Mouse (Mus musculus) MEL-GATA-1-ER (cell line): ENCODE data around the gene Fhit.

Experiments
- DNase-seq: peaks from one replicate; pipeline ENCODE4 v3.0.0-alpha.2; 2012; ENCODE audit warnings: low read depth; ENCODE audit errors: extremely low read depth

Gene Fhit

DNA sequence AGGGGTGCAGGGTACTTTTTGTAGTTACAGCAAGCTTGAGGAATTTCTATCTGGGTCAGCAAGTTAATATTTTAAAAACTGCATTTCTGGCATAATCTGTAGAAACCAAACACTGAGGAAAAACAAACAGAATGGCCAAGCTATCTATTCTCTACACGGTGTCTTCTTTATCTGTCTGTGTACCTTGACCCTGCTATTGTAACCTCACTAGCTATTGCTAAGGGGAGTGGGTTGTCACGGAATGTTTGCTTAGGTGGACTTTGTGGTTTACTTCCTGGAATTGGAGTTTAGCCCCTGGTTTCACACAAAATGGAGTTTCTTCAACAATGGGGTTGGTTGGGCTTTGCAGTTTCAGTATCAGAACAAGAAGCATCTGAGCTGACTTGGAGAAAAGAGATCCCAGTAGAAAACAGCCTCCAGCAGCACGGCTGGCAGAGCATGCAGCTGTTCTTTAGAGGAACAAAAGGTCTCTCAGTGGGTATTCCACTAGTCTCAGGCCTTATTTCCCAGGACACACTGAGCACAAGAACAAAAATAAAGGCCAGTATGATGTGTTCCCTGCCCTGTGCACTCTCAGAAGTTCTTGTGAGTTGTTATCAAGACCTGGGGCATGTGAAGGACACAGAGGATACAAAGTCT, 1540.8 kb downstream of the Fhit start:
- DNase-seq = no peak

DNA sequence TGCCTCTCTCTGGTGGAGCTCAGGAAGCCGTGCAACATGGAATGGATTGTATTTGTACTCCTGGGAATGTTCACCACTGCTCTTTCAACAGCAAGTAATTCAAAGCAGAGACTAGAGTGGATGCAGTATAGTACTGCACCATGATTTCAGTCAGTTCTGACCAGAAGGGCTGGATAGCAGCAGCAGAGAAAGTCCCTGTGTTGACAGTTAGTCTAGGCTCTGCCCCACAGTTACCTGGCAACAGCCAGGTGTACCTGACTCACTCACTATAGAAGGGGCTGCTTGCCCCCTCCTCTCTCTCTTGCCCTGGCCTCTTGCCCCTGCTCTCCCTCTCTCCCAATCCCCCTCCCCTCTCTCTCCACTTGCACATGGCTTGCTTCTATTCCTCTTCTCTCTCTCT, 1542.0 kb downstream of the Fhit start:
- DNase-seq = no peak

DNA sequence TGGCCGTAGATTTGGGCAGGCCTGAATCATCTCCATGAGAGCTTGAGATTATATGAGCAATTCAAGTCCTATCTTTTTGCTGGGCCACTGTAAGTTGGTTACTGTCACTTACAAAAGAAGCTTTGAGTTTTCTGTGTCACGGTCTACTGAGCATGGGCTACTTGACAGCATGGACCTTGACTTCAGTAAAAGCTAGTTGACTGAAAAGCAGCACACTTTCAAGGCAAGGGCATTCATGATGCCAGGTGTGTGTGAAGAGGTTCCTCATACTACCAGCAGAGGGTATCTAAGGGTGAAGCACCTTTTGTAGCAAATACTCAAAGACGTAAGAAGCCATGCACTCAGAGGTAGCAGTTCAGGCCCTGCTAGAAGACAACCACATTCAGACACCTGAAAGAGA, 1548.7 kb downstream of the Fhit start:
- no peak for DNase-seq

DNA sequence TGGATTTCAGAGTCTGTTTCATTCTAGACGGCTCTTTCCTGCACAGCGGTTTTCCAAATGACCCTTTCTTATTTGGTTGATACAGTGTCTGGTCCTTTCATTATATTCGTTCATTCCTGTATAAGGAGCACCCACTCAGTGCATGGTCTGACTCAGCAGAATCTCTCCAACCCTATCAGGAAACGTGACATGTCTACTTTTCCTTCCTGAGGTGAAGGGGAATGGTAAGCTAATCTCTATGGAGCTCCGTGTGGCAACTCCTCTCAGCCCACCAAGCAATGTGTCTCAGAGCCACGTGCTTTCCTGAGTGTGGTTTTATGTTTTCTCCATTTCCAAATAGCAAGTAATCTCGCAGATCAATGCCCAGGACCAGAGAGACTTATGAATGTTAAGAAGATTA, 1552.7 kb downstream of the Fhit start:
- DNase-seq = no peak

DNA sequence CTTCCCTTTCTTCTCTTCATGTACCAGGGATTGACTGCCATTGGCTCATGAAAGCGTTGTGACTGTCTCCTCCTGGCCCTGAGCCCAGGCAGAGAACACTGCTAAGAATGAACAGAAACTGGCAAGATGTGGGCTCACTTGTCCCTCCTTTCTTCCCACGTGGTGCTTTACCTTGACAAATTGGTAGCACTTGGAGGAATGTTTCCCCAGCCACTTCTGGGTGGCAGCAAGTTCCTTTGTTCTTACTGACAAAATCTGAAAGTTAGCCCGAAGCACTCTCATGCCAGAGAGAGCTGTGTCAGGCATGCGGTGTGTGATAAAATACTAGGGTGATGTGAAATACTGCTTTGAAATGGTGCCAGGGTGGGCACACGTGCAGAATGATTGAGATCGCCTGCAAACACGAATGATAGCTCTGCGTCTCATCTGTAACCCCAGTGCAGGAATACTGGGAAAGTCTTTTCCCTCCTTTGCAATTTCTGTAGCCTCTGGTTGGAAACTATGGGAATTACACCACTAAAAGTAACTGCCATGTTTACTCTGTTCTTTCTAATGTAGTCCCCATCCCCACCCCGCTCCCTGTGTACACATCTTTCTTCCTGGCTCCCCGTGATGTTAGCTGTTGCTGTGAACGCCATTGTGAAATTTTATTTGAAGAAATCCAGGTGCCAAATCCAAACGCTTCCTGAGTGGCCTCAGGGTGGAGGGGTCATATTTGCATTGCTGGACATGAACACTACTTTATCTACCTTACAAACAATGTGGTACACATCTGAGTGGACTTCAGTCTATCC, 1555.1 kb downstream of the Fhit start:
- DNase-seq = no peak

DNA sequence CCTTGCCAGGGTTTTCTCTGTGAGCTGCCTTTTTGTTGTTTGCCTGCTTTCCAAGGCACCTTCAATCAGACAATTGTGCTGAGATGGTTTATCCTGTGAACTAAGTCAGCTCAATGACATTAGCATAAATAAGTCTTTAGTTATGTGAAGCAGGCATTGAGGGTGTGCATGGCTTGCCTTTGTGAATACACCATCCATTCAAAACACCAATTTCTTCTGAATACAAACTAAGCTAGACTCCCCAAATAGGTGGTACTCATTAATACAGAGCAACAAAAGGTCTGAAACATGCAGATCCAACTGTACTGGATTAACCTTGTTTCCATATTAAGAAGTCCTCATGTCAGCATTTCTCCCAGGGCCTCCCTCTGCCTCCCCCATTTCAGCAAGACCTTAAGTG, 1561.6 kb downstream of the Fhit start:
- DNase-seq = no peak

DNA sequence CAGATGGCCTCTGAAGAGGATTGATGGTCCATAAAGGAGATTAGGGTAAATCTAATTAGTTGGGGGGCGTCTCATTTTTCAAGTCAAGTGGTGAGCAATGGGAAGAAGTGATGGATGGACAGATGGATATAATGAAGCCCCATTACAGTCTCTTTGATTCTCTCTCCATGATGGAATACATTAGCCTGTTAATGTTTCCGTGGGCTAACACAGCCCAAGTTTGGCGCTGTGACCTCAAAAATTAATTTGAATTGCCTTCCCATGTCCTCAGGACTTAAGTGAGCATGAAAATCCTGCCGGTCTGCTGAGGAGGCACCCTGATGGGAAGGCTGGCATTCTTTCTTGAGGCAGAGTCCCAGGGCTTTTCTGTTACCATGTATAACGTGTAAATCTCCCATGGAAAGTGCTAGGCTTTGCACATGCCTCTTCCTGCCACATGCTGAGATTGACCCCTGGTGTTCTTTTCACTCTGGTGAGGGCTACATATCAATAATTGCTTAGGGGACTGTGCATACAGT, 1564.3 kb downstream of the Fhit start:
- DNase-seq = no peak

DNA sequence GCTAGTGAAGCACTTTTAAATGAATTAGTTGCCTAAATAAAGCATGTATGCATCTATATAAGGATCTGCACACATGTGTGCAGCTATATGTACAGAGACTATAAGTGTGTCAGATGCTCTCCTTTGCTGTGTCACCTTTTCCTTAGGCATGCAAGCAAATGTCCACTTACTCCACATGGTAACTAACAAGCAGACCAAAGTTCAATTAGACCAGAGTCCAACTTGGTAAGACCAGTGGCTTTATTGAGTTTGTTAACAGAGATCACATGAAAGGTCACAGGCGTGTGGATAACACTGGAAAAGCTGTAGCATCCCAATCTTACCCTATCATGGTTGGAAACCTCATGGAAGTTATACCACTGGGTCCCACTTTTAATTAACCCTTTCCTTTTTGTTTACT, 1572.7 kb downstream of the Fhit start:
- no peak for DNase-seq

DNA sequence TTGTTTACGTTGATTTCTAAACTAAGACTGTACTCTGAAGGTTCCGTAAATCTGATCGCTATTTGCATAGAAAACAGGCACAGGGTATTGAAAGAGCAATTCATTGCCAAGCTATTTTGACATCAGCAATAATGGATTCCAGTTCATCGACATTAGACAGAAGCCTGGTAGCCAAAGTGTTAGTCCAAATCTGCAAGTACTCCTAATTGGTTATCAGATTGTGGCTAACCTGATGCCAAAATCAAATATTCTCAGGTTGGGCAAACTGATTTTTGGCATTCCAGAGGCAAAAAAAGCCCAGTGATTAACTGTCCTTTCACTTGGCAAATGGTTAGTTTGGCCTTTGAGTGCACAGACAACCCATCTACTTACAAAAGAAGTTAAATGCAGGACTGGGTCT, 1573.9 kb downstream of the Fhit start:
- no peak for DNase-seq

DNA sequence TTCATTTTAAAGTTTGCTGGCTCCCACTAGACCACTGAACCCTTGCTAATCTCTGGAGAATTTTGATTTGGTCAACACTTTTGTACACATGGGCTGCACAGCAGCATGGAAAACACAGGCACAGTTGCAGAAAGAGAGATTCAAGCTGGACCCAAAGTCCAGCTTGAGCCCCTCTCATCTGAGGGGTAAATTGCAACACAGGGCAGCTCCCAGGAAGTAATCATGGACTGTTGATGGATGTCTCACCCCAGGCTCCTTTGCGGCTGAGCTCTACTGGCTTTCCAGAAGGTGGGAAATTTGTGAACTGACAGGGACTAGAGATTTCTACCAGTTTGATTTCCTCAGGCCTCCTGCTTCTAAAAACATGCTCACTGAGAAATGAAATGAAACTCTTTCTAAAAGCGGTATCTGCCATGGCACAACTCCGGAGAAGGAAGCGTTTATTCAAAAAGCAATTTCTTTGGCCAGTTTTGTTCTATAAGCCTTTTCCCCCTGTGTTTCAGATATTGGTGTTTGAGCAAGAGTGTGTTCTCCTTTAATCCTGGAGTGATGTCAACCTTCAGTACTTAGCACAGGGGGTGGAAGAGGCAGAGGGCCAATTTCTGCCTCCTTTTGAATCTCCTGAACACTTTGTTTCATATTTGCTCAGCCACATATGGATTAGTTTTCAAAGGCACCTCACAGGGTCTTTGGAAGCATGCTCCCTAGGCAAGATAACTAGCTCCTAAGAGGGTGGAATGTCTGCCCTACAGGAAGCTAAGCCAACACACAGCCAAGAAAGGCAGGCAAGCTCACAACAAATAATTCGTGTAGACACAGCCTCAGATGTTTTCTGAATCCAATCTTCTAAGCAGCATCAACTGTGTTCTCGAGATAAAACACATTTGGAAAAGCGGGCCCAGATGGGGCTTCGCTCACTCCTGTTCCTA, 1578.3 kb downstream of the Fhit start:
- DNase-seq = no peak

DNA sequence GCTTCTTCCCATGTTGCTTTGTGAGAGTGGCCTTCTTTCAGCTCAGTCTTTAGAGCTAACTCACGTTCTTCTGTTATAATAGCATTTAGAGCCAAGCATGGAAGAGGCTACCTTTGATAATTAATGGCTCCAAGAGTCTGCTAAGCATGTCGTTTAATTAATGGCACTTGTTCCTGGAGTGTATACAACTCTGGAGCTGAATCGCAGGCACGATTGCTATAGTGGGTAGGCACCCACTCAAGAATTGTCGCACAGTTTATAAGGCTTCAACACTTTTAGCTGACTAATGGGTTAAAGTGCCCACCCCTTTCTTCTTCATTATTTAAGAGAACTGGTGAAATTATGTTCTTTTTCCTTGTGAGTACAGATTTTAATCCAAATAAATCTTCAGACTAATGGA, 1605.5 kb downstream of the Fhit start:
- no peak for DNase-seq

DNA sequence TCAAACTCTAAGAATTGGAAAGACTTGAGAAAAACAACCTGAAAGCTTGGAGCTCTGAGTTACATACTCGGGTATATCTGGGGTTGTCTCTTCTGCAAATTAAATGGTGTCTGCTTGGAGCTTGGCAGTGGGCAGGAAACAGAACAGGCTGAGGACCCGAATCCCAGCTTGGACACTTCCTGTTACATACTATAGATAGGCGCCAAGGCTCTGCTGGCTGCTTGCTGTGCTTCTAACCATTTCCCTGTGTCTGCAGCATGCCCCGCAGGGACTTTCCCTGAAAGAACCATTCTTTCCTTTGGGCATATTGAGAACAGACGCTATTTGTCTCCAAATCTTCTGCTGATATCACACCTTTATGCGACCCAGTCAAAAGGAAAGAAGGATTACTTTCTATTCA, 1606.0 kb downstream of the Fhit start:
- DNase-seq = no peak

DNA sequence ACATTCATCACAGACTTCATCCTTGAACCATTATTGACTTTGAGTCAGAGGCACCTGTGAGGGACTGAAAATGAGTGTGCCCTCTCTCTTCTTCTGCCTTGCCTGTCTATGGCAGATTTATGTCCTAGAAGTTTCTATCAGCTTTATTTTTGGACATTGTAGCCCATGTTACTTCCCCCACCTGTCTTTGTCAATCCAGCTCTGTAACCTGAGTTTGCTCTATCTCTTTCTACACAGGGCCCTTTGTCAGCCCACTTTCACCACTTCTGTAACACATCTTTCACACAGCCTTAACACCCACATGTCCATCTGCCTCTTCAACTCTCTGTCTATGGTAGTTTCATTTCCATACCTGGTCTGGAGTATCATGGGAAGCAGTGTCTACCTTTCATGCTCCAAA, 1609.7 kb downstream of the Fhit start:
- DNase-seq = no peak

DNA sequence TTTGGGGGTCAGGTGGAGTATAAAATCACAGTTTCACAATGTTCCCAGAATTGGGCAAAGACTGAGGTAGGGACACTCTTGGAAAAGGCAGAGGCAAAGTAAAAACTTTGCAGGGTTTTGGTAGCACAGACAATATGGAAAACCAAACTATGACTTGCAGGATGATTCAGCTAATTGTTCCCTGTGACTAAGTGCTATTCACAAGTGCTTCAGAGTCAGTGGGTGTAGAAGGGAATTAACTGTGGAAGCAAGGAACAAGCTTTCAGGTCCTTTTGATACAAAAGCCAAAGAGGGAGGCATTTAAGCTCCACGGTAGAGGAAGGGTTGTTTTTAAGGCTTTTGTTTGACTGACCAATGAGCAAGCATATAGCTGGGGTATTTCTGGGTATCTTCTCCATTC, 1613.9 kb downstream of the Fhit start:
- DNase-seq = no peak

DNA sequence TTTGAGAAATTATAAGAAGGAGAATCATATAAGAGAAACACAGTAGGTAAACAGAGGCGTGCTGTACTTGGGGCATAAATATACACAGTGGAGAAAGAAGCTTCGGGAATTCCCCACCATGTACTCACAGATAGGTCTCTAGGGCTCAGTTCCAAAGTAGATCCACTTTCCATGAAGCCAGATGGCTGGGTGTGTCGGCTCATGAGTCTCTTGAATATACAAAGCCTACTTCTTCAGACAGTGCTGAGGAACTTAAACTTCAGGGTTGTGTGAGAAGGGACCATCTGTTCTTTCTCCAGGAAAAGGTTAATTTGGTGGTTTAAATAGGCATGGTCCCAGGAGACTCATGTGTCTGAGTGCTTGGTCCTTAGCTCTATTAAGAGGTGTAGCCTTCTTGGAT, 1617.5 kb downstream of the Fhit start:
- DNase-seq = no peak

DNA sequence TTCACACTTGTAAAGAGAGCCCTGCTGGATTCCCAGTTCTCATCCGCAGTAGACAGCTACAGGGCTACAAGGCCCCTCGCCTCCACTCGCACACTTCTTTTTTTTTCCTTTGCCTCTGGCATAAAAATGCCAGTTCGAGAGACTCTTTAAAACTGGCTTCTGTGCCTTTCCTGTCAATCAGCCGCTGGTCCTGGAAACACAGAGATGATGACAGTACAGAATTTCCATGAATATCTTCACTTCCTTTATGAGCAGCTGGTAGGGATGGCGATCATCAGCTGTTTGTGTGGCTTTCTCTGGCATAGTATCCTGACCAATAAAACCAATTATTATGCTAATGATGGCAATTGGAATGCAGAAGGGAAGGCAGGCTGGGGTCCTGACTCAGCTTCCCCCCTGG, 1626.3 kb downstream of the Fhit start:
- no peak for DNase-seq

DNA sequence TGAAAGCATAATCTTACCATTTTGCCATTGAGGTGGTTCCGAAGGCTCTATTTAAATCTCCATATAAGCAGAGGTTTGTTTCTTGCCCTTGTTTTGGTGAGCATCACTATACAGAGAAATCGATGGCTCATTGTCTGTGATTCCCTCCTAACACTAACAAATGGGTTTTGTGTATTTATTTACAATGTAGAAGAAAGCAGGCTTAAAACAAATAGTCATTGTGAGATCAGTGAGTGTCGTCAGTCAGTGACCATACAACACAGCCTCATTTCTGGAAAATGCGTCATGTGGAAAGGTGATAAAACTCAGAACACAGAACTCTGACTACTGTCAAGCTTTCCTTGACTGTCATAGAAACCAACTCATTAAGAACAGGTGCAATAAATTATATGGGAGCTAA, 1632.6 kb downstream of the Fhit start:
- DNase-seq = no peak

DNA sequence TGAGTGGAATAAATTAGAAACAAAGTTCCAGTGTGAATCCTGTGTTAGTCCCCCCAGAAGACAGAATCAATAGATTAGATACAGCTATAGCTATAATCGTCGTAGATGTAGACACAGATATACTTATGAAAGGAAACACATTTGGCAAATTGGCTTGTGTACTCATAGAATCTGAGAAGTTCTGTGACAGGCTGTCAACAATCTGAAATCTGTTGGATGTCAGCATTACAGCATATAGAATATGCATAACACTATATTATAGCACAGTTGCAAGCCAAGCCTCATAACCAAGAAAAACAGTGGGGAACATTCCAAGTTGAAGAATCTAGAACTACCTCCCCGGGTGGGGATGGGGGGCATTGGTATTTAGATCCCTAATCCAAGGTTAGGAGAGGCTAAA, 1635.7 kb downstream of the Fhit start:
- no peak for DNase-seq

DNA sequence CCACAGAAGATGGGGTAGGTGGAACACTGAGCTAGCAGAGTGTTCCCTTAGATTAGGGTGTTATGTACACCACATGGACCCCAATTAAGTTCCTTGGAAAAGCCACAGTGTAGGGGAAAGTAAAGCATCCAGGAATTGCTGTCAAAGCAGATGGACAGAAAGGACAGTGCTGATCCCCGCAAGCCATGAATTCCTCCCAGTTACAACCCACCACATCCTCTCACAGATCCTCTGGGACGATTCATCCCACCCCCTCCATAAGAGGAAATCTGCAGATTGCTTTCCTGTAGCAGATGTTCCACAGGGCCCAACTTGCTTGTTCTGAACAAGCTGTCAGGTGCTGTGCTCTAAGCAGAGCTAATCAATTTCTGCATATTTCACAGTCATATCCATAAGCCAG, 1644.2 kb downstream of the Fhit start:
- DNase-seq = no peak

DNA sequence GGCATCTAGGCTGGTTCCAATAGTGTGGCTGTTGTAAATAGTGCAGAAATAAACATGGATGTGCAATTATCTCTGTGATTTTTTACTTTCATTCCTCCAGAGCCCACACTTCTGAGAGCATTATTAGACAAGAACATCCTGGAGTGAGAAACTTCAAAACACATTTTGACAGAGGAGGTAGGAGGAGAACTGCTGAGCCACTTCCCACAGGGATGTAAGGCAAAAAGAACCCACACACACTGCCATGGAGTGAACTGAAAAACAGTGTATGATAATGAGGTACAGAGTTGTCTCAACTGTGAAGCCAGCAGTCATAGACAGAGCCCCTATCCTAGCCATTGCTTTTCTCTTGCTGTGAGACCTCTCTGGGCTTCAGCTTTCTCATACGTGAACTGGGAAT, 1652.2 kb downstream of the Fhit start:
- DNase-seq = no peak
